Mouse (Mus musculus): ENCODE measurements around the gene Gadd45b.

DNA sequence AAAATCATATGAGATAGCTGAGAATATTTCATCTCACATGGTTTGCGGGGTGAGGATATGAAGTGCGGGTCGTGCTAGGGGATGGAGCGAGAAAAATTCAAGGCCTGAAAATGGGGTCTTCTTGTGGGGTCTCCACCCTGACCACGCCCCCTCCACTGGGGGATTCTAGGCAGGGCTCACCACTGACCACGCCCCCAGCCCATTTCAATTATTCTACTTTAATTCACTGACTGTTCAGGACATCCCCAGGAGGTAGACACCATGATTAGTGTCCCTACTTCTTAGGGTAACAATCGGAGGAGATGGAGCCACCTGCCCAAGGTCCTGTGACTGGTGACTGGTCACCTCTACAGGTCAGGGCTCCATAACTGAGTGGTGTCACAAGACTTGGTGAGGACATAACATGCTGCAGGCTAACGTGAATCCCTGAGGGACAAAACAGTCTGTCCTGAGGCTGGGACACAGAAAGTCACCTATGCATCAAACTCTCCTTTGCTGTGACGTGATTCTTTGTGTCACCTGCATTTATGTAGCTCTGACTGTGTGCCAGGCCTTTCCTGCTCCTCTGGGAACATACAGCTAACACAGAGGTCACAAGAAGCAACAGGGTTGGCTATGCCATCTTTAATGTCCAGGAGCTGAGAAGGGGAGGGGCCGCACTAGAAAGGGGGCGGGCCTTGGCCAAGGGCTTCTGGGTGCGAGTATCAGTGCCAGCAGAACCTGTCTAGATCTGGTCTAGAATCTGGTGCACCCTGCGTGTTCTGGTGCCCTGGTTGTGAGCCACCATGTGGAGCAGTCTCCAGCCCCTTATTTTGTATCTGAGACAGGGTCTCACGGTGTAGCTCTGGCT is 4.5 kb downstream of the Gadd45b start:
- no peak for TF ChIP-seq CTCF (IDR thresholded peaks at IDR 0.05; ENCODE audit: control insufficient read depth, insufficient read depth, insufficient replicate concordance, low read depth, low read length)
- TF ChIP-seq POLR2A (IDR thresholded peaks at IDR 0.05; ENCODE audit: control insufficient read depth, low read depth, low read length): no peak

Data from testis, adult 2 months (tissue).